Mouse (Mus musculus) ES-Bruce4 (cell line): ENCODE data around the gene Celf2. TPM values are rescaled to one million over a fixed set of nuclear protein-coding genes. Genes with fewer than 3 reads are reported as not detected.

Experiments
- H3K27ac ChIP-seq: 2 replicates; pipeline ENCODE4 v1.5.1; 2012; ENCODE audit warnings: low read length, inconsistent platforms; ENCODE audit not compliant: insufficient read depth
- H3K27me3 ChIP-seq: 2 replicates; pipeline ENCODE4 v1.6.1; 2012; ENCODE audit warnings: mild to moderate bottlenecking, low read length, inconsistent platforms; ENCODE audit not compliant: control insufficient read depth, poor library complexity, insufficient read depth, severe bottlenecking
- H3K36me3 ChIP-seq: 2 replicates; pipeline ENCODE4 v1.6.1; 2012; ENCODE audit warnings: inconsistent platforms, mild to moderate bottlenecking, low read length, moderate library complexity; ENCODE audit not compliant: control insufficient read depth, poor library complexity, insufficient read depth, severe bottlenecking
- H3K4me1 ChIP-seq: one replicate; pipeline ENCODE4 v1.8.1; 2011; ENCODE audit warnings: low read length; ENCODE audit not compliant: control insufficient read depth, insufficient read depth
- H3K4me3 ChIP-seq: 2 replicates; pipeline ENCODE4 v1.5.1; 2011; ENCODE audit warnings: low read depth, mild to moderate bottlenecking, low read length
- H3K9ac ChIP-seq: 2 replicates; pipeline ENCODE4 v1.6.1; 2012; ENCODE audit warnings: low read depth, mild to moderate bottlenecking, inconsistent platforms; ENCODE audit not compliant: poor library complexity, severe bottlenecking
- H3K9me3 ChIP-seq: replicated peaks from 2 replicates; pipeline ENCODE4 v1.6.1; 2012; ENCODE audit warnings: mild to moderate bottlenecking, low read length, inconsistent platforms; ENCODE audit not compliant: control insufficient read depth, poor library complexity, insufficient read depth, severe bottlenecking
- CTCF ChIP-seq: IDR thresholded peaks from one replicate; pipeline ENCODE4 v1.8.1; 2011; ENCODE audit warnings: low read depth, low read length
- EP300 ChIP-seq: IDR thresholded peaks from 2 replicates; pipeline ENCODE4 v1.6.1; 2011; ENCODE audit warnings: low read depth, low read length; ENCODE audit not compliant: insufficient read depth
- POLR2A ChIP-seq: IDR thresholded peaks from one replicate; pipeline ENCODE4 v1.8.1; 2011; ENCODE audit warnings: low read length; ENCODE audit not compliant: insufficient read depth
- polyA plus RNA-seq: library from polyadenylated mRNA; stranded (reverse); fragments of >200 nt; gene quantifications from 2 replicates; pipeline ENCODE4 v1.2.4, GENCODE M21; 2011; ENCODE audit warnings: low read depth; ENCODE audit not compliant: missing spikeins, insufficient read depth, insufficient read length

Gene Celf2
- polyA plus RNA-seq, 1 experiment: 10.6 TPM

DNA sequence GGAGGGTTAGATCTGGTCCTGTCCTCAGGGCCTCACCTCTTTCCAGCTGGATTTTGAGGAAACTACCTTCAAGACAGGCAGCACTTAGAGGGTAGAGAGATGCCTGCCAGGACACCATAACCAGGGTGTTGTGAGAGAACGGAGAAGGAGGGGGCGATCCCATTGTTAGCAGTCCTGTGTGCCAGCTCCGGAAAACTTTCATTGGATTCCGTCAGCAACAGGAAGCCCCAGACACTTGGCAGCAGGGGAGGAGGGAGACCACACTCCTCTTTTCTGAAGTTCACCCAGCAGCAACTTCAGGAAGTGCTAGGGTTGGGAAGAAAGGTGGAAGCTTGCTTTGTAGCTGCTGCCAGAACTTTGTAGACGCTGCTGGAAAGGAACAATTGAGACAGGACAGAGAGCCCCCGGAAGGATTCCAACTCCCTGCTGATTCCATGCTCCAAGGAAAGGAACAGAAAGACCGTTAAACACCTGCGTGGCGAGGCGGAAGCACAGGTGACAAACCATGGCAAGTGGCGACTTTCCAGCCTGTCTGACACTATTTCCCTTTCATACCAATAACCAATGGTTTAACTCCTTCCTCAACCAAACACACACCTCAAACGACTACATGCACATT lies 445.7 kb downstream of the Celf2 start:
- TF ChIP-seq CTCF (no peak), EP300 (no peak), POLR2A (no peak)
- Histone ChIP-seq H3K27me3 (no peaks in the 10 kb centered on the region), H3K9me3 (no peaks in the 10 kb centered on the region), H3K36me3 (no peaks in the 10 kb centered on the region), H3K4me3 (no peak overlapping the region), H3K4me1 (no peaks in the 10 kb centered on the region), H3K27ac (no peak overlapping the region), H3K9ac (no peak overlapping the region)

DNA sequence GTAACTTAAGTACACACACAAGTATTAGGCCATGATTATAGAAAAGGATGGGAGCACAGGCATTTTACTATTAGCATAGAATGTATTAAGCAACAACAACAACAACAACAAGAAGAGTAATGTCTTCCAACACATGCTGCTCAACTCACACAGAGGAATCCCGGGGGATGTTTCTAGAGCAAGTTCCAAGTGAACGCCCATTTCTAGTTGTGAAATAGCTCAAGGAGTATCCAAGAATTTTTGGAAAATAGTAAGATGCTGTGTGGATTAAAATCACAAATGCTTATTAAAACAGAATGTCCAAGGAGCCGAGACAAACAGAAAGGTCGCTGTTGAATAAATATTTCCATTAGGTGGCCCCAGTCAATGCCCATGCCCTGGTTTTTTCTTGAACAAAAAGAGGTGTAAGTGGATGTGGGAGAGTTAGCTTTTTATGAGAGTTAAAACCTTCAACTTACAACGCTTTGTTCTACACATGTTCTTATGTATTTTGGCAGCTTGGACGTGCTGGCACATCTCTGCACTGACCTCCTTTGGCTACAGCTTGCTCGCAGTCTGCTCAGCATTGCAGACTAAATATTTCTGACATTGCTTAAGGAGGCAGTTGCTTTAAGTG lies 448.8 kb downstream of the Celf2 start:
- H3K36me3 ChIP-seq: no peaks in the 10 kb centered on the region
- H3K4me3 ChIP-seq: no peak overlapping the region
- no peak overlapping the region for H3K9ac ChIP-seq
- H3K4me1 ChIP-seq: no peaks in the 10 kb centered on the region
- no peaks in the 10 kb centered on the region for H3K27me3 ChIP-seq
- H3K27ac ChIP-seq: no peak overlapping the region
- TF ChIP-seq POLR2A (no peak), CTCF (no peak), EP300 (no peak)
- no peaks in the 10 kb centered on the region for H3K9me3 ChIP-seq

DNA sequence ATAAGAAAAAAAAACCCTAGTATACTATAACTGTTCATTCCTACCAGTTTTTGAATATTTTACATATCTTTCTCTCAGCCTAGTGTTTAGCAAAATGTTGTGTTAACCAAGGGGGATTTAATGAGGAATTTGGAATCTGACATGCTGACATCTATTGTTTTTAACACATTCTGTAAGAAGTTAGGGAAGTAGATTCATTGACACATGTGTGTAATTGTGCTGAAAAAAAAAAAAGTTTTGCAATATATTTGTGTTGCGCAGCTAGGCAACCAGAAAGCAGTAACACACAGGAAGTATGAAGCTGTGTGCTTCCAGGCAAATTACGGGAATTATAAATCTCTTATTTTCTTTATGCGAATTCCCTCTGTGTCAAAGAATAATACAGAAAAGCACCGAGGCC lies 453.0 kb downstream of the Celf2 start:
- H3K9ac ChIP-seq: no peak overlapping the region
- no peaks in the 10 kb centered on the region for H3K4me1 ChIP-seq
- H3K27ac ChIP-seq: no peak overlapping the region
- no peak overlapping the region for H3K4me3 ChIP-seq
- H3K36me3 ChIP-seq: no peaks in the 10 kb centered on the region
- H3K27me3 ChIP-seq: no peaks in the 10 kb centered on the region; the same call in 1 of the 2 replicates
- no peaks in the 10 kb centered on the region for H3K9me3 ChIP-seq
- no peak for TF ChIP-seq POLR2A
- TF ChIP-seq CTCF: no peak
- TF ChIP-seq EP300: no peak

DNA sequence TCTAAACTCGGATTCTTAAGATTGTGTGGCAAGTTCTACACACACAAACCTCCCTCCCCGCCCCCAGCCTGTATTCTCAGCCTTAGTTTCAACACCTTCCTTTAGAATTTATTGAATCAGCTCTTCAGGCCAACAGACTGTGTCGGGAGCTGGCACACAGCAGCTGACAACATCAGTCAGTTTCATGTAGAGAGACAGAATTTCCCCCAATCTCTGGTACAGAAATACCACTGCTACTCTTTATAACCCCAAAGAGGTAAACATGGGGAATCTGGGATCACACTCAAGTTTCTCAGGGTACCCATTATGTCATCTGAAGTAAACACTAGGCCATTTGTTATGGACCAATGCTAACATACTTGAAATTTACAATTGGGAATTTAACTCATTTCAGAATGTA lies 453.4 kb downstream of the Celf2 start:
- no peak overlapping the region for H3K9ac ChIP-seq
- H3K4me1 ChIP-seq: no peaks in the 10 kb centered on the region
- H3K9me3 ChIP-seq: no peaks in the 10 kb centered on the region
- H3K27me3 ChIP-seq: no peaks in the 10 kb centered on the region; the same call in 1 of the 2 replicates
- TF ChIP-seq CTCF: no peak
- no peak for TF ChIP-seq POLR2A
- TF ChIP-seq EP300: no peak
- H3K27ac ChIP-seq: no peak overlapping the region
- H3K4me3 ChIP-seq: no peak overlapping the region
- H3K36me3 ChIP-seq: no peaks in the 10 kb centered on the region

DNA sequence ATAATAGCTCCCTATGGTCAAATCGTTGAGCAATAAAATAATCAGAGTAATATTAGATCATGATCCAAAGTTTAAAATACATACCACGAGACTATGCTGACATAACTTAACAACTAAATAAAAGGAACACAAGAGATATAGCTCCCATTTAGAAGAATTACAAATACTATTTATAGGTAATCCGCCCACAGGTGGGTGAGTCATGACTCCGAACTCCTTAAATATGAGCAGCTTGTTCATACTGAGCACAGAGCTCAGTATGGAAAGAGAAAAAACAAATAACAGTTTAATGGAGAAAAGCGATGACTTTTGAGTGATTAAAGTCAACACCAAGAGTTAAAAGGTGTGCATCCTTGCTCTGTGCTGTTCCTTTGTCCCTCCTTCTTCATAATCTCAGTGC lies 458.3 kb downstream of the Celf2 start:
- H3K27me3 ChIP-seq: no peaks in the 10 kb centered on the region; the same call in 1 of the 2 replicates
- no peak overlapping the region for H3K27ac ChIP-seq
- H3K36me3 ChIP-seq: no peaks in the 10 kb centered on the region
- H3K9me3 ChIP-seq: no peaks in the 10 kb centered on the region
- no peak overlapping the region for H3K4me3 ChIP-seq
- no peak overlapping the region for H3K9ac ChIP-seq
- TF ChIP-seq EP300 (no peak), CTCF (no peak), POLR2A (no peak)
- no peaks in the 10 kb centered on the region for H3K4me1 ChIP-seq

DNA sequence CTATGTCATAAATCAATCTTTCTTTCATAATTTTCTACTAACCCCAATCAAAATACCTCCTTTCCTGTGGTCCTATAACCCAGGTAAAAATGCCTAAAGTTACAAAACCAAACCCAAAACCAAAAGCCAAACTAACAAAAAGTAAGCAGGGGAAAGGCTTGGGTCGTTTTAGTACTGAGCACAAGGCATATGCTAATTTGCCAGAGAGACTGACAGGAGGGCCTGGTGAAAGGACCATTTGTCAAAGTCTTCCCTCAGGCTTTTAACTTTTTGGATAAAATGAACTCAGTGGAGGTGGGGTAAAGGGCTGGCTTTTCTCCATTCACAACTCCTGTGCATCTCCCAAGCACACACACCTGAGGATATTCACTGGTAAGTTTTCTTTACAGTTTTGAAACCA lies 463.2 kb downstream of the Celf2 start:
- Histone ChIP-seq H3K9me3 (no peaks in the 10 kb centered on the region), H3K9ac (no peak overlapping the region), H3K4me3 (no peak overlapping the region), H3K36me3 (no peaks in the 10 kb centered on the region), H3K4me1 (no peaks in the 10 kb centered on the region), H3K27me3 (no peaks in the 10 kb centered on the region), H3K27ac (no peak overlapping the region)
- TF ChIP-seq CTCF (no peak), EP300 (no peak), POLR2A (no peak)
